ENCODE assay signal across 15 mouse cellular contexts in genomic region chr2:143467936-143468335, GRCm38 (mm10).
"Had no signal": no experiment of that assay in that cellular context is flagged by ENCODE, and none has a peak within 500 bp of the region (broad histone marks: within the 10 kb centered on the region; RNA-seq: fewer than 3 reads in every experiment).

No protein-coding gene starts in this region.

- H3K9me3 ChIP-seq: neural tube, embryonic 13.5 days; stomach, embryonic 15.5 days had no signal

- DNase-seq: retina, postnatal 1 day; right cerebral cortex, adult 18-20 months; right cerebral cortex, postnatal 14 days; right cerebral cortex, postnatal 25 days; right cerebral cortex, postnatal 4 days; spleen, adult 18-20 months; thymus, adult 18-20 months; thymus, adult 2 months; thymus, postnatal 14 days; thymus, postnatal 25 days; thymus, postnatal 36 days; thymus, postnatal 4 days had no signal

- H3K4me1 ChIP-seq: neural tube, embryonic 13.5 days; stomach, embryonic 15.5 days had no signal

- H3K4me3 ChIP-seq: neural tube, embryonic 13.5 days; stomach, embryonic 15.5 days had no signal

- H3K4me2 ChIP-seq: neural tube, embryonic 13.5 days; stomach, embryonic 15.5 days had no signal

- H3K36me3 ChIP-seq: neural tube, embryonic 13.5 days; stomach, embryonic 15.5 days had no signal

- H3K27me3 ChIP-seq: neural tube, embryonic 13.5 days; stomach, embryonic 15.5 days had no signal

- H3K27ac ChIP-seq: neural tube, embryonic 13.5 days; stomach, embryonic 15.5 days; stomach, postnatal 0 days had no signal

- H3K9ac ChIP-seq: neural tube, embryonic 13.5 days; stomach, embryonic 15.5 days had no signal
